In genomic region chr4:43972137-43972591, GRCm38 (mm10) we compare ENCODE assay signal across 9 mouse cellular contexts. TPM values are rescaled to one million over a fixed set of nuclear protein-coding genes. Genes with fewer than 3 reads are reported as not detected.
DNase-seq lines count a peak whose midpoint lies in the region; ATAC-seq lines count a peak whose summit lies in the region.
"Had no signal": no experiment of that assay in that cellular context is flagged by ENCODE, and none has a peak within 500 bp of the region (broad histone marks: within the 10 kb centered on the region; RNA-seq: fewer than 3 reads in every experiment).

No protein-coding gene starts in this region.

- peak overlapping the region; percentile 43 for H3K4me2 ChIP-seq in embryonic facial prominence, embryonic 13.5 days
- H3K4me2 ChIP-seq in hindbrain, embryonic 16.5 days (ENCODE audit: low read length) = no peak overlapping the region
- peak overlapping the region; percentile 36 for H3K4me2 ChIP-seq in liver, embryonic 13.5 days
- H3K4me2 ChIP-seq in neural tube, embryonic 12.5 days (replicated peaks) = peak overlapping the region; percentile 34; the same call in 1 of the 2 replicates

- H3K9me3 ChIP-seq in embryonic facial prominence, embryonic 13.5 days = no peaks in the 10 kb centered on the region
- no peaks in the 10 kb centered on the region for H3K9me3 ChIP-seq in hindbrain, embryonic 16.5 days (ENCODE audit: control insufficient read depth, low read length)
- H3K9me3 ChIP-seq in liver, embryonic 13.5 days (replicated peaks) = no peaks in the 10 kb centered on the region
- no peaks in the 10 kb centered on the region for H3K9me3 ChIP-seq in neural tube, embryonic 12.5 days

- no peaks in the 10 kb centered on the region for H3K36me3 ChIP-seq in embryonic facial prominence, embryonic 13.5 days
- H3K36me3 ChIP-seq in hindbrain, embryonic 16.5 days (ENCODE audit: control insufficient read depth, insufficient read depth, low read length) = no peaks in the 10 kb centered on the region
- H3K36me3 ChIP-seq in liver, embryonic 13.5 days = peaks cover 13% of the 10 kb centered on the region
- peaks cover 6% of the 10 kb centered on the region; the same call in 1 of the 2 replicates for H3K36me3 ChIP-seq in neural tube, embryonic 12.5 days

- peaks cover 36% of the 10 kb centered on the region for H3K4me1 ChIP-seq in embryonic facial prominence, embryonic 13.5 days
- peaks cover 16% of the 10 kb centered on the region for H3K4me1 ChIP-seq in hindbrain, embryonic 16.5 days (ENCODE audit: control insufficient read depth, insufficient read depth, low read depth, low read length)
- H3K4me1 ChIP-seq in liver, embryonic 13.5 days (replicated peaks) = peaks cover 85% of the 10 kb centered on the region
- H3K4me1 ChIP-seq in neural tube, embryonic 12.5 days = peaks cover 26% of the 10 kb centered on the region

- peak; percentile 21 for DNase-seq in spleen, adult 12 weeks (ENCODE audit: low spot score)
- DNase-seq in spleen, postnatal 4 days (ENCODE audit: low spot score in 2 of 2) = no peak
- DNase-seq in liver, embryonic 13.5 days = no peak
- DNase-seq in layer of hippocampus, adult 9-11 months = no peak
- DNase-seq in layer of hippocampus, adult 11-12 months (ENCODE audit: low spot score) = no peak

- peak overlapping the region; percentile 9 for H3K4me3 ChIP-seq in embryonic facial prominence, embryonic 13.5 days
- no peak overlapping the region for H3K4me3 ChIP-seq in hindbrain, embryonic 16.5 days (ENCODE audit: low read length)
- H3K4me3 ChIP-seq in liver, embryonic 13.5 days (replicated peaks) = no peak overlapping the region
- no peak overlapping the region for H3K4me3 ChIP-seq in neural tube, embryonic 12.5 days
- H3K4me3 ChIP-seq: erythroblast, embryonic 14.5 days had no signal

- H3K27ac ChIP-seq in embryonic facial prominence, embryonic 13.5 days = peak overlapping the region; percentile 83
- H3K27ac ChIP-seq in hindbrain, embryonic 16.5 days (ENCODE audit: low read depth, low read length) = peak overlapping the region; percentile 34; the same call in 1 of the 2 replicates
- H3K27ac ChIP-seq in liver, embryonic 13.5 days = peak overlapping the region; percentile 80
- H3K27ac ChIP-seq in neural tube, embryonic 12.5 days = peak overlapping the region; percentile 39; the same call in 1 of the 2 replicates

- no peaks in the 10 kb centered on the region for H3K27me3 ChIP-seq in embryonic facial prominence, embryonic 13.5 days
- no peaks in the 10 kb centered on the region for H3K27me3 ChIP-seq in hindbrain, embryonic 16.5 days (replicated peaks; ENCODE audit: control insufficient read depth, insufficient read depth, low read length)
- no peaks in the 10 kb centered on the region for H3K27me3 ChIP-seq in liver, embryonic 13.5 days
- H3K27me3 ChIP-seq in neural tube, embryonic 12.5 days (replicated peaks) = no peaks in the 10 kb centered on the region

- 0 out of 2 replicates have a peak overlapping the region, but pooled peaks have one; percentile 36 for H3K9ac ChIP-seq in embryonic facial prominence, embryonic 13.5 days
- H3K9ac ChIP-seq in hindbrain, embryonic 16.5 days (ENCODE audit: low read depth, low read length) = no peak overlapping the region
- peak overlapping the region; percentile 41 for H3K9ac ChIP-seq in liver, embryonic 13.5 days
- no peak overlapping the region for H3K9ac ChIP-seq in neural tube, embryonic 12.5 days

- WGBS in embryonic facial prominence, embryonic 13.5 days = 2% methylated on average over 8 of the region's 8 CpGs
- WGBS in hindbrain, embryonic 16.5 days = 9% methylated on average over 8 of the region's 8 CpGs
- WGBS in liver, embryonic 13.5 days (ENCODE audit: insufficient replicate concordance) = under 1% methylated on average over 8 of the region's 8 CpGs
- WGBS in neural tube, embryonic 12.5 days = 4% methylated on average over 8 of the region's 8 CpGs

- no peak for ATAC-seq in embryonic facial prominence, embryonic 13.5 days (ENCODE audit: insufficient number of reproducible peaks, insufficient read depth, low FRiP score, low TSS enrichment, low read depth)
- no peak for ATAC-seq in hindbrain, embryonic 16.5 days
- ATAC-seq in liver, embryonic 13.5 days (ENCODE audit: low read depth) = peak; percentile 73
- no peak for ATAC-seq in neural tube, embryonic 12.5 days (ENCODE audit: low FRiP score, low read depth)

RNA-seq across cellular contexts. Expression of gene Ccin, which starts 11.1 kb away (rescaled TPM):
- polyA plus RNA-seq in embryonic facial prominence, embryonic 13.5 days (2015; fragmentation: Nextera tagmentation; extraction: Ambion mirVana) = not detected in 2 replicates
- not detected in 2 replicates for polyA plus RNA-seq in hindbrain, embryonic 16.5 days (2015; fragmentation: Nextera tagmentation; extraction: Ambion mirVana)
- not detected in 2 replicates for polyA plus RNA-seq in liver, embryonic 13.5 days (2015; fragmentation: Nextera tagmentation; extraction: Ambion mirVana)
- not detected in 2 replicates for polyA plus RNA-seq in neural tube, embryonic 12.5 days (2016; fragmentation: Nextera tagmentation; extraction: Ambion mirVana)
- polyA plus RNA-seq: erythroblast, embryonic 14.5 days had no signal

RNA-seq across cellular contexts. Expression of gene Glipr2, which starts 15.0 kb away (rescaled TPM):
- 63.0 and 71.6 TPM in 2 replicates for polyA plus RNA-seq in embryonic facial prominence, embryonic 13.5 days (2015; fragmentation: Nextera tagmentation; extraction: Ambion mirVana)
- 32.5 and 39.4 TPM in 2 replicates for polyA plus RNA-seq in hindbrain, embryonic 16.5 days (2015; fragmentation: Nextera tagmentation; extraction: Ambion mirVana)
- 39.0 and 45.7 TPM in 2 replicates for polyA plus RNA-seq in liver, embryonic 13.5 days (2015; fragmentation: Nextera tagmentation; extraction: Ambion mirVana)
- polyA plus RNA-seq in neural tube, embryonic 12.5 days (2016; fragmentation: Nextera tagmentation; extraction: Ambion mirVana) = 91.0 and 95.7 TPM in 2 replicates

RNA-seq across cellular contexts. Expression of gene Clta, which starts 32.1 kb away (rescaled TPM):
- 252 and 284 TPM in 2 replicates for polyA plus RNA-seq in embryonic facial prominence, embryonic 13.5 days (2015; fragmentation: Nextera tagmentation; extraction: Ambion mirVana)
- polyA plus RNA-seq in hindbrain, embryonic 16.5 days (2015; fragmentation: Nextera tagmentation; extraction: Ambion mirVana) = 332 and 364 TPM in 2 replicates
- 164 and 166 TPM in 2 replicates for polyA plus RNA-seq in liver, embryonic 13.5 days (2015; fragmentation: Nextera tagmentation; extraction: Ambion mirVana)
- polyA plus RNA-seq in neural tube, embryonic 12.5 days (2016; fragmentation: Nextera tagmentation; extraction: Ambion mirVana) = 277 and 293 TPM in 2 replicates

Comparison
In these comparisons a context has a peak if more than half of its experiments do, and no peak if none do; other contexts are left out.
1. H3K9ac ChIP-seq: peak in embryonic facial prominence, embryonic 13.5 days (single experiment) and liver, embryonic 13.5 days (single experiment); none in hindbrain, embryonic 16.5 days (single experiment) and neural tube, embryonic 12.5 days (single experiment).
2. Peak in every context shown above with its lines, with median percentiles within 50 percentile points of each other: H3K27ac ChIP-seq.